Mouse (Mus musculus) brain, adult 2 months (tissue): ENCODE measurements around the gene Tbrg4.
"Not testable (repeated sequence)": the region's sequence is repeated elsewhere in the genome, so short reads cannot be mapped to it uniquely, and the experiment has no call there.

Experiments used
- DNase-seq: peaks from one replicate; pipeline ENCODE4 v3.0.0; 2011; ENCODE audit warnings: low read depth, low spot score

Gene Tbrg4

DNA sequence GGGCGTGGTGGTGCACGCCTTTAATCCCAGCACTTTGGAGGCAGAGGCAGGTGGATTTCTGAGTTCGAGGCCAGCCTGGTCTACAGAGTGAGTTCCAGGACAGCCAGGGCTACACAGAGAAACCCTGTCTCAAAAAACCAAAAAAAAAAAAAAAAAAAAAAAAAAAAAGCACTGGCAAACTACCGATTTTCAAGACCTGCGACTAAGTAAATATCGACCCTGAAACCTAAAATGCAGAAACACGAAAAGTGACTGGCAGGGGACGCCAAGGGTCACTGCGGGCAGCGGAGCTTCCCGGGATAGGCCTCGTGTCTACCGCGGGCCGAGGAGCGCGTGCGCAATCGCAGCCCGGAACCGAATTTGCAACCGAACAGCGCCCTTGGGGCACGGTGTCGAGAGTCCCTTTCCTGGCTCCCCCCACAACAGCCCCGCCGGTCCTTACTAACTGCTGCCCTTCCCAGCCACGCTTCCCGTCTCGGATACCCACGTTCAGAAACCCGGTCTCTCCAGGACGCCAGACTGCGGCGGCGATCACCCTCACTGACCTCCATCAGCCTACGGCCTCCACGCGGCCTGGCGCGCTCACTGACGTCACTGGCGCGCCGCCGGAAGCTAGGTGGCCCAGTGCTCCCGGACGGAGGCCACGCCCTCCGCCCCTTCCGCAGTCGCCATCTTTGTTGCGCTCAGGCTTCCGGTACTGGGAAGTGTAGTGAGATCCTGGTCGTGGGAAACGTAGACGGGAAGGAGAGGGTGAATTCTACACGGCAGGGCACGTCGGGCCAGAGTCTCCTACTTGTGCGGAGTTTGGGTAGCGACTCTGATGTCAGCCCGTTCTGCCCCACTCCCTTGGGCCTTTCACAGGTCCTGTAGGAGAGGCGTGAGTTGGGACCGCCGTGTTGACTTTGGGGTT, at the start of gene Tbrg4:
Gene Tbrg4 (minus strand): TSS at position 590 of the 910 bp plus-strand sequence.
- DNase-seq = peak; percentile 98

- DNase-seq = no peak
These were observed 49.5 kb upstream of the Tbrg4 start for GRCm38 (mm10) chr11:6675402-6675801.

DNA sequence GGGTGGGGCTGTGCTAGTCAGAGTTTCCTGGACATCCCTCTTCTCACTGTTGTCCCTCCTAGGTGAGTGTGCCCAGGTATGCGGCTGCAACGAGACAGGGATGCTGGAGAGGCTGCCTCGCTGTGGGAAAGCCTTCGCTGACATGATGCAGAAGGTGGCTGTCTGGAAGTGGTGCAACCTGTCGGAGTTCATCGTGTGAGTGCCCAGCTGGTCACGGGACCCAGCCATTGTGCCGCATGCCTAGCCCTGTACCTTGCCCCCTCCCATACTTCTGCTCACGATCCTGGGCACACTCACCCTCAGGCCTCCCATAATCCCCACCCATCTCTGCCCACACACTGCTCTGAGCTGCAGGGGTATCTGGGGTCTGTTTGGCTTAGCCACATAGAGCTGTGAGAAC, 48.8 kb upstream of the Tbrg4 start:
- no peak for DNase-seq

DNA sequence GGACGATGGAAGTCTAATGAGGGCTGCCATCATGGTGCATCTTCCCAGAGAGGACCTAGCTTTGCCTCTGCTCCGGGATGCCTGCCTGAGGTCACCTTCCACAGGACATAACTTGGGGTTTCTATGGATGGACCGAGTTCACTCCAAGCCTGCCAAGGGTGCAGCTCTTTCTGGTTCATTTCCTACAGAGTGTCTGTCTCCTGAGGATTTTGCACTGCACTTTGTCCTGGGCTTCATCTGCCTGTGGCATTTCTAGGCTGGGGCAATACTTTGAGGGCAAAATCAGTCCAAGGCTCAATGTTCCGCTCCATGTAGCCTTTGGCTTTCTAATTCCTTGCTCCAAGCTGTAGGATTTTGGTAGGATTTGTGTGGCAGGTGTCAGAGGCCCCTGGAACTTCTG, 45.0 kb upstream of the Tbrg4 start:
- DNase-seq = no peak

DNA sequence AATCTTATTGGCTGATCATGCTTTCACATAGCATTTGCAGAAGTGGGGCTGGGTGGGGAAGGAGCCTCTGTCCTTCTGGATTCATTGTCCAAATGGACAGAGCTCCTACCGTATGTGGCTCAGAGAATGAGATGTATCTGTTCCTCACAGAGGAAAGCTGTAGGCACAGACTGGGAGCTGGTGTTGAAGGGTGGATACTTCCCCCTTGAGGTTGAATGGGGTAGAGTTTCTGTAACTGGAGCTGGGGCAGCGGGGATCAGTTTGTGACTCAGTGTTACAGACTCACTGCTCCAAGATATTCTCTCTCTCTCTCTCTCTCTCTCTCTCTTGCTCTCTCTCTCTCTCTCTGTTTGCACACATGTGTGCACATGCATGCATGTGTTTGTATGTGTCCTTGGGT, 44.2 kb upstream of the Tbrg4 start:
- no peak for DNase-seq

DNA sequence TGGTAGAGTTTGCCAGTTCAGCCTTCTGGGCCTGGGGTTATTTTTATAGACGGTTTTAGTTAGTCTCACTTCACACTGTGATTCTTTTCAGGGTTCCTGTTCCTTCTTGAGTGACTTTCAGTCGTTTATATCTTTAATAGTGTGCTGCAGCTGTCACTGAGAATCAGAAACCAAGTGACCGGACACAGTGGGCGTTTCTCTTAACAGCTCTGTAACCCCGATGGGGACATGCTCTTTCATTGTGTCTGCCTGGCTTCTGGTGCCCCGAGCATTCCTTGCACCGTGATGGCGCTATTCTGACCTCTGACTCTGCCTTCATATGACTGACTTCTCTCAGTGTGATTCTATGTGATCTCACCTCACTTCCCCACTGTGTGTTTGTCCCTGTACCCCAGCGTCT, 43.2 kb upstream of the Tbrg4 start:
- no peak for DNase-seq

GRCm38 (mm10) chr11:6666634-6667033, 40.8 kb upstream of the Tbrg4 start:
- DNase-seq = no peak

GRCm38 (mm10) chr11:6661206-6661605, 35.3 kb upstream of the Tbrg4 start:
- no peak for DNase-seq

DNA sequence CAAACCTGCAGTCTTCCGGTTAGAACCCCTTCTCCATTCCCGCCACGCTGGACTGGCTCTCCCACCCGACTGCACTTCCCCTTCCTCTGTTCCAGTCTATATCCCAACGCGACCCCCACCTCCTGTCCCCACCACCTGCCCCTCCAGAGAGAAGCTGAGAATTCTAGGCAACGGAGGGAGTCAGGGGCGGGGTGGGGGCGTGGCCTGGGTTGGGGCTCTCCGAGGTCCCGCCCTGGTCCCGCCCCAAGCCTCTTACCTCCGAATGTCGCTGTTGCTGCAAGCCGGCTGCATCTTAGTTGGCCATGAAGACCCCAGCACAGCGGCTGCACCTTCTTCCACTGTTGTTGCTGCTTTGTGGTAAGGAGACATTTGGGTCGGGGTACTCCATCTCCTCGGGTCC, 32.4 kb upstream of the Tbrg4 start, which contains the start of gene Ramp3:
Gene Ramp3 (plus strand): TSS at position 251 of the 400 bp plus-strand sequence.
- peak; percentile 73 for DNase-seq

DNA sequence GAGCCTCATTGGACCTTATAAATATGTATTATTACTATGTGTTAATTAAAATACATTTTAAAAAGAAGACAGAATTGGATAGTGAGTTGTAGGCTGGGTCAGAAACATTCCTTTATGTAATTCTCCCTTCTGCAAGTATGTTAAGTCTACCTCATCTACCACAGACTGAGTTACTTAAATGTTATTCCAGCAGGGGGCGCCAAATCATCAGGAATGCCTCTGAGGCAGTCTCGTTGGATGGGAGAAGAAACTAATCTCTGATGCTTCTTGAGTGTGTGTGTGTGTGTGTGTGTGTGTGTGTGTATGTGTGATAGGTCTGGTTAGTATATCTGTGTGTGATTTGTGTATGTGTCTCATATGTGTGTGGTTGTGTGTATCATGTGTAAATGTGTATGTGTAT, 29.0 kb upstream of the Tbrg4 start:
- peak; percentile 95 for DNase-seq

GRCm38 (mm10) chr11:6652978-6653377, 27.1 kb upstream of the Tbrg4 start:
- DNase-seq = not testable (repeated sequence)

GRCm38 (mm10) chr11:6650519-6650918, 24.7 kb upstream of the Tbrg4 start:
- no peak for DNase-seq

DNA sequence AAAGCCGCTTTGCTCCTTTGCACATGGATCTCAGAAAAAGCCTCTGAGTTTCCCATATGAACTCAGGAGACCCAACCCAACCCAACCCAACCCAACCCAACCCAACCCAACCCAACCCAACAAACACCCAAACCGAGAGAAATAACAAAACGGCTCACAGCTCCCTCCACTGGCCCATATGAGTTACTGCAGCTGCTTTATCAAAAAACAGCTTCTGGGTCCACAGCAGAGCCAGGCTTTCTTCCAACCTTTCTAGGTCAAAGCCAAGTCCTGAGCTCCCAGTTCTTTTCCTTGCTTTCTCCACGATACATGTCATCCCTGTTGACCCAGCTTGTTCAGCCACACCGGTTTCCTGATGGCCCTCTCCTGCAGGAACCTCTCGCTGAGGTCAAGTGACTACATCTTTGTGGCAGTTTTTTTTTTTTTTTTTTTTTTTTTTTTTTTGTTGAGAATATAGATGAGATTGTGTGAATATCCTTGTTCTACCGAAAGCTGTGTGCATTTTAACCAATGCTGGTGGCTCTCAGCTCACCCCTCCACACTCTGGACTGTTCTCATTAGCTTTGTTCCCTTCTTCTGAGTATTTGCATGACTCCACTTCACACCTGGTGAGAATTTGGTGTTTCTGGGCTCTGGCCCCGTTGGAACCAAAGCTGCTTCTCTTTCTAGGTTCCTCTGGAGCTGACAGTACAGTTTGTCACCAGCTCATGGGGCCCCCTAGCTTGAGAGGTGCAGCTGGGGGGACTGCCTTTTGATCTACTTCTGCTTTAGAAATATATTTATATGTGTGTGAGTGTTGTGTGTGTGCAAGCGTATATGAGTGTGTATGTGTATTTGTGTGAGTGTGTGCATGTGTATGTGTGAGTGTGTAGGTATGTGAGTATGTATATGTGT, 22.2 kb upstream of the Tbrg4 start:
- DNase-seq = peak; percentile 23

DNA sequence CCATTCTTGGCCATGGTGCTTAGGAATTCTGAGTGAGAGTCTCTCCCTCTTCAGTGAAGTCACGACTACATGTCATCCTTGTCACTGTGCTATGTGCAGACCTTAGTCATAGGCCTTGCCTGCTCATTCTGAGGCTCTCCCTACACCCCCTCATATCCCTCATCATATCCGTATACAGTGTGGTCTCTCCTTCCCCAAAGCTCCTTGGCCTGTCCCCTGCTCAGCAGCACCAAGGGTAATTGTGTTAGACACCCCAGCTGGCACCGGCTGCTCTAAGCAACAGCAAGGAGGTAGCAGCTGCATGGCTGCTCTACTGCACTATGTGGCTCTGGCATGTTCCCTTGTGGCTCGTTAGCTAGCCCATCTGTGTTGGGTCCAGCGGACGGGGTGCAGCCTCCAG, 18.7 kb upstream of the Tbrg4 start:
- DNase-seq = peak; percentile 52

- no peak for DNase-seq
These were observed 13.2 kb upstream of the Tbrg4 start for GRCm38 (mm10) chr11:6639072-6639471.

GRCm38 (mm10) chr11:6638537-6638936, 12.7 kb upstream of the Tbrg4 start, which contains the start of gene Wap:
Wap (minus strand) TSS chr11:6638637.
- no peak for DNase-seq

DNA sequence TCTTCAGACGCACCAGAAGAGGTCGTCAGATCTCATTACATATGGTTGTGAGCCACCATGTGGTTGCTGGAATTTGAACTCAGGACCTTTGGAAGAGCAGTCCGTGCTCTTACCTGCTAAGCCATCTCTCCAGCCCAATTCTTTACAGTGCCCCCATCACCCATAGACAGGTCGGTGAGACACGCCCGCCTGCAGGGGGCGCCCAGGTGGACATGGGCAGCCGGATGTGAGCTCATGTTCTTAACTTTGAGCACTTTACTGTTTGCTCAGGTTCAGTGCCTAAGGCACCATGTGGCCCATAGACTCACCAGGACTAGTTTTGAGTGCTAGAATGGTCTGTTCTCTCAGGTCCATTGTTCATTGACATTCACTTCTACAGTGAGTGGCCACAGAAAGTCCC, 10.3 kb upstream of the Tbrg4 start:
- DNase-seq = no peak

DNA sequence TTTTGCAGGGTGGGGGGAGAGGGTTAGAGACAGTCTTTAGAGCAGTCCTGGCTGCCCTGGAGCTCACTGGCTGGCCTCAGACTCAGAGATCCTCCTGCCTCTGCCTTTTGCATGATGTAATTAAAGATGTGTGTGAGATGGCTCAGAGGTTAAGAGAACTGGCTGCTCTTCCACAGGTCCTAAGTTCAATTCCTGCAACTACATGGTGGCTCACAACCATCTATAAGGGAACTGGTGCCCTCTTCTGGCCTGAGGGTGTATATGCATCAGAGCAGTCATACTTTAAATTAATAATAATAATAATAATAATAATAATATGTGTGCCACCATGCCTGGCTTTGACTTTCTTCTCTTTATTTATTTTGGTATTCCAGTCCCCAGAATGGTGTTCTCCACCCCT, 3.8 kb upstream of the Tbrg4 start:
- peak; percentile 57 for DNase-seq

- peak; percentile 58 for DNase-seq
These were observed 2.7 kb upstream of the Tbrg4 start for GRCm38 (mm10) chr11:6628568-6628967.

- DNase-seq = no peak
These were observed 1.9 kb upstream of the Tbrg4 start for GRCm38 (mm10) chr11:6627731-6628130.

GRCm38 (mm10) chr11:6626388-6626772, 513 bp upstream of the Tbrg4 start:
- DNase-seq = no peak

- no peak for DNase-seq
These were observed 1.1 kb downstream of the Tbrg4 start for GRCm38 (mm10) chr11:6624619-6625382.
